Mouse (Mus musculus): Measurements from ENCODE around the gene Ptpre. TPM values are rescaled to one million over a fixed set of nuclear protein-coding genes. Genes with fewer than 3 reads are reported as not detected.

Gene Ptpre
- polyA plus RNA-seq, 1 experiment from 2014 or later: 2.3 TPM

- no peak for ATAC-seq (replicated peaks; ENCODE audit: low FRiP score, low TSS enrichment, low read depth)
- Histone ChIP-seq H3K4me3 (ENCODE audit: low read depth, low read length) (no peak overlapping the region), H3K27me3 (replicated peaks; ENCODE audit: control insufficient read depth, insufficient read depth, low read length) (peaks cover 8% of the 10 kb centered on the region; the same call in 1 of the 2 replicates), H3K36me3 (ENCODE audit: control insufficient read depth, insufficient read depth, low read length) (no peaks in the 10 kb centered on the region), H3K4me2 (ENCODE audit: low read length) (no peak overlapping the region), H3K4me1 (replicated peaks; ENCODE audit: control insufficient read depth, insufficient read depth, low read length) (no peaks in the 10 kb centered on the region), H3K9ac (ENCODE audit: low read length) (no peak overlapping the region), H3K27ac (ENCODE audit: low read depth) (no peak overlapping the region), H3K9me3 (ENCODE audit: control insufficient read depth, low read length) (no peaks in the 10 kb centered on the region)
- WGBS: 74% methylated on average over 2 of the region's 2 CpGs
- no peak for DNase-seq (ENCODE audit: low spot score)
Measured at GRCm38 (mm10) chr7:135539429-135539828, 2.1 kb downstream of the Ptpre start.

GRCm38 (mm10) chr7:135542235-135542634, 5.0 kb downstream of the Ptpre start:
- Histone ChIP-seq H3K4me1 (replicated peaks; ENCODE audit: control insufficient read depth, insufficient read depth, low read length) (no peaks in the 10 kb centered on the region), H3K4me2 (ENCODE audit: low read length) (no peak overlapping the region), H3K9me3 (ENCODE audit: control insufficient read depth, low read length) (no peaks in the 10 kb centered on the region), H3K36me3 (ENCODE audit: control insufficient read depth, insufficient read depth, low read length) (no peaks in the 10 kb centered on the region), H3K9ac (ENCODE audit: low read length) (no peak overlapping the region), H3K27ac (ENCODE audit: low read depth) (no peak overlapping the region), H3K27me3 (replicated peaks; ENCODE audit: control insufficient read depth, insufficient read depth, low read length) (peaks cover 8% of the 10 kb centered on the region; the same call in 1 of the 2 replicates), H3K4me3 (ENCODE audit: low read depth, low read length) (no peak overlapping the region)
- DNase-seq (ENCODE audit: low spot score) (no peak), ATAC-seq (replicated peaks; ENCODE audit: low FRiP score, low TSS enrichment, low read depth) (no peak)
- 85% methylated on average over 3 of the region's 3 CpGs for WGBS

- H3K27me3 ChIP-seq (replicated peaks; ENCODE audit: control insufficient read depth, insufficient read depth, low read length): peaks cover 8% of the 10 kb centered on the region; the same call in 1 of the 2 replicates
- H3K9ac ChIP-seq (ENCODE audit: low read length): no peak overlapping the region
- H3K27ac ChIP-seq (ENCODE audit: low read depth): no peak overlapping the region
- DNase-seq (ENCODE audit: low spot score): no peak
- H3K4me1 ChIP-seq (replicated peaks; ENCODE audit: control insufficient read depth, insufficient read depth, low read length): no peaks in the 10 kb centered on the region
- H3K9me3 ChIP-seq (ENCODE audit: control insufficient read depth, low read length): no peaks in the 10 kb centered on the region
- H3K4me3 ChIP-seq (ENCODE audit: low read depth, low read length): no peak overlapping the region
- WGBS: 68% methylated on average over 3 of the region's 3 CpGs
- H3K36me3 ChIP-seq (ENCODE audit: control insufficient read depth, insufficient read depth, low read length): no peaks in the 10 kb centered on the region
- no peak for ATAC-seq (replicated peaks; ENCODE audit: low FRiP score, low TSS enrichment, low read depth)
- H3K4me2 ChIP-seq (ENCODE audit: low read length): no peak overlapping the region
Measured at GRCm38 (mm10) chr7:135543033-135543432, 5.8 kb downstream of the Ptpre start.

- Histone ChIP-seq H3K27me3 (replicated peaks; ENCODE audit: control insufficient read depth, insufficient read depth, low read length) (no peaks in the 10 kb centered on the region; the same call in 1 of the 2 replicates), H3K36me3 (ENCODE audit: control insufficient read depth, insufficient read depth, low read length) (no peaks in the 10 kb centered on the region), H3K4me1 (replicated peaks; ENCODE audit: control insufficient read depth, insufficient read depth, low read length) (no peaks in the 10 kb centered on the region), H3K4me2 (ENCODE audit: low read length) (no peak overlapping the region), H3K4me3 (ENCODE audit: low read depth, low read length) (no peak overlapping the region), H3K9me3 (ENCODE audit: control insufficient read depth, low read length) (no peaks in the 10 kb centered on the region), H3K27ac (ENCODE audit: low read depth) (no peak overlapping the region), H3K9ac (ENCODE audit: low read length) (no peak overlapping the region)
- 94% methylated on average over 6 of the region's 6 CpGs for WGBS
- ATAC-seq (replicated peaks; ENCODE audit: low FRiP score, low TSS enrichment, low read depth) (no peak), DNase-seq (ENCODE audit: low spot score) (no peak)
Measured at GRCm38 (mm10) chr7:135544321-135544720, 7.0 kb downstream of the Ptpre start.

- WGBS: 61% methylated on average over 7 of the region's 7 CpGs
- H3K9ac ChIP-seq (ENCODE audit: low read length): no peak overlapping the region
- H3K4me2 ChIP-seq (ENCODE audit: low read length): no peak overlapping the region
- no peak overlapping the region for H3K4me3 ChIP-seq (ENCODE audit: low read depth, low read length)
- no peak overlapping the region for H3K27ac ChIP-seq (ENCODE audit: low read depth)
- no peaks in the 10 kb centered on the region for H3K27me3 ChIP-seq (replicated peaks; ENCODE audit: control insufficient read depth, insufficient read depth, low read length)
- no peaks in the 10 kb centered on the region for H3K9me3 ChIP-seq (ENCODE audit: control insufficient read depth, low read length)
- no peaks in the 10 kb centered on the region for H3K4me1 ChIP-seq (replicated peaks; ENCODE audit: control insufficient read depth, insufficient read depth, low read length)
- ATAC-seq (replicated peaks; ENCODE audit: low FRiP score, low TSS enrichment, low read depth) (no peak), DNase-seq (ENCODE audit: low spot score) (no peak)
- no peaks in the 10 kb centered on the region for H3K36me3 ChIP-seq (ENCODE audit: control insufficient read depth, insufficient read depth, low read length)
Measured at GRCm38 (mm10) chr7:135545957-135546356, 8.7 kb downstream of the Ptpre start.

GRCm38 (mm10) chr7:135546530-135546929, 9.2 kb downstream of the Ptpre start:
- DNase-seq (ENCODE audit: low spot score) (no peak), ATAC-seq (replicated peaks; ENCODE audit: low FRiP score, low TSS enrichment, low read depth) (no peak)
- Histone ChIP-seq H3K9me3 (ENCODE audit: control insufficient read depth, low read length) (no peaks in the 10 kb centered on the region), H3K4me1 (replicated peaks; ENCODE audit: control insufficient read depth, insufficient read depth, low read length) (no peaks in the 10 kb centered on the region), H3K4me3 (ENCODE audit: low read depth, low read length) (no peak overlapping the region), H3K36me3 (ENCODE audit: control insufficient read depth, insufficient read depth, low read length) (no peaks in the 10 kb centered on the region), H3K27ac (ENCODE audit: low read depth) (no peak overlapping the region), H3K27me3 (replicated peaks; ENCODE audit: control insufficient read depth, insufficient read depth, low read length) (no peaks in the 10 kb centered on the region), H3K4me2 (ENCODE audit: low read length) (no peak overlapping the region), H3K9ac (ENCODE audit: low read length) (no peak overlapping the region)
- 54% methylated on average over 5 of the region's 5 CpGs for WGBS

GRCm38 (mm10) chr7:135548434-135548833, 11.2 kb downstream of the Ptpre start:
- Histone ChIP-seq H3K27ac (ENCODE audit: low read depth) (no peak overlapping the region), H3K36me3 (ENCODE audit: control insufficient read depth, insufficient read depth, low read length) (no peaks in the 10 kb centered on the region), H3K9me3 (ENCODE audit: control insufficient read depth, low read length) (no peaks in the 10 kb centered on the region), H3K27me3 (replicated peaks; ENCODE audit: control insufficient read depth, insufficient read depth, low read length) (no peaks in the 10 kb centered on the region), H3K4me2 (ENCODE audit: low read length) (no peak overlapping the region), H3K4me1 (replicated peaks; ENCODE audit: control insufficient read depth, insufficient read depth, low read length) (no peaks in the 10 kb centered on the region), H3K4me3 (ENCODE audit: low read depth, low read length) (no peak overlapping the region), H3K9ac (ENCODE audit: low read length) (no peak overlapping the region)
- no peak for DNase-seq (ENCODE audit: low spot score)
- WGBS: 54% methylated on average over 6 of the region's 6 CpGs
- ATAC-seq (replicated peaks; ENCODE audit: low FRiP score, low TSS enrichment, low read depth): no peak

- no peak overlapping the region for H3K4me2 ChIP-seq (ENCODE audit: low read length)
- no peaks in the 10 kb centered on the region for H3K27me3 ChIP-seq (replicated peaks; ENCODE audit: control insufficient read depth, insufficient read depth, low read length)
- 58% methylated on average over 1 of the region's 1 CpGs for WGBS
- DNase-seq (ENCODE audit: low spot score): no peak
- no peak overlapping the region for H3K27ac ChIP-seq (ENCODE audit: low read depth)
- H3K9ac ChIP-seq (ENCODE audit: low read length): no peak overlapping the region
- no peaks in the 10 kb centered on the region for H3K9me3 ChIP-seq (ENCODE audit: control insufficient read depth, low read length)
- no peak overlapping the region for H3K4me3 ChIP-seq (ENCODE audit: low read depth, low read length)
- H3K36me3 ChIP-seq (ENCODE audit: control insufficient read depth, insufficient read depth, low read length): no peaks in the 10 kb centered on the region
- H3K4me1 ChIP-seq (replicated peaks; ENCODE audit: control insufficient read depth, insufficient read depth, low read length): no peaks in the 10 kb centered on the region
- ATAC-seq (replicated peaks; ENCODE audit: low FRiP score, low TSS enrichment, low read depth): no peak
Measured at GRCm38 (mm10) chr7:135551547-135551946, 14.3 kb downstream of the Ptpre start.

GRCm38 (mm10) chr7:135553550-135553949, 16.3 kb downstream of the Ptpre start:
- Histone ChIP-seq H3K4me2 (ENCODE audit: low read length) (no peak overlapping the region), H3K27me3 (replicated peaks; ENCODE audit: control insufficient read depth, insufficient read depth, low read length) (no peaks in the 10 kb centered on the region), H3K4me3 (ENCODE audit: low read depth, low read length) (no peak overlapping the region), H3K4me1 (replicated peaks; ENCODE audit: control insufficient read depth, insufficient read depth, low read length) (no peaks in the 10 kb centered on the region), H3K27ac (ENCODE audit: low read depth) (no peak overlapping the region), H3K36me3 (ENCODE audit: control insufficient read depth, insufficient read depth, low read length) (no peaks in the 10 kb centered on the region), H3K9me3 (ENCODE audit: control insufficient read depth, low read length) (no peaks in the 10 kb centered on the region), H3K9ac (ENCODE audit: low read length) (no peak overlapping the region)
- DNase-seq (ENCODE audit: low spot score) (no peak), ATAC-seq (replicated peaks; ENCODE audit: low FRiP score, low TSS enrichment, low read depth) (no peak)
- WGBS: 83% methylated on average over 3 of the region's 3 CpGs

Measured in intestine, embryonic 14.5 days (tissue).